Mouse (Mus musculus) MEL (cell line): ENCODE data around the gene Slc35c1. TPM values are rescaled to one million over a fixed set of nuclear protein-coding genes. Genes with fewer than 3 reads are reported as not detected.

ENCODE experiments used
- DNase-seq: peaks from one replicate; pipeline ENCODE4 v3.0.0; 2011; ENCODE audit warnings: low read depth, low spot score
- H3K27ac ChIP-seq: 2 replicates; pipeline ENCODE4 v1.5.1; 2012; ENCODE audit warnings: low read depth, mild to moderate bottlenecking, control low read depth, low read length, moderate library complexity; ENCODE audit not compliant: control insufficient read depth
- H3K27me3 ChIP-seq, 2 experiments: fragments of 150-350 bp in 1 of 2; sonication (generic) in 1 of 2; 2 replicates each; pipeline ENCODE4 v1.6.1; 2012; ENCODE audit warnings: low read length in 2 of 2, mild to moderate bottlenecking in 2 of 2, improper control_type of control experiment in 1 of 2, moderate library complexity in 1 of 2; ENCODE audit not compliant: insufficient read depth in 2 of 2, control insufficient read depth in 1 of 2
- H3K36me3 ChIP-seq, 2 experiments: 2 replicates each; pipeline ENCODE4 v1.6.1; 2012 to 2014; ENCODE audit warnings: low read length in 2 of 2, improper control_type of control experiment in 1 of 2, inconsistent platforms in 1 of 2, mild to moderate bottlenecking in 1 of 2; ENCODE audit not compliant: insufficient read depth in 2 of 2, control insufficient read depth in 1 of 2
- H3K4me1 ChIP-seq, 2 experiments: fragments of 150-350 bp in 1 of 2; sonication (generic) in 1 of 2; 2 replicates each; pipeline ENCODE4 v1.6.1; 2012; ENCODE audit warnings: low read length in 2 of 2, improper control_type of control experiment in 1 of 2, mild to moderate bottlenecking in 1 of 2; ENCODE audit not compliant: insufficient read depth in 2 of 2, control insufficient read depth in 1 of 2
- H3K4me3 ChIP-seq, 2 experiments: fragments of 150-350 bp in 1 of 2; sonication (generic) in 1 of 2; 2 replicates each; pipeline ENCODE4 v1.5.1; 2012; ENCODE audit warnings: low read depth in 2 of 2, low read length in 2 of 2, mild to moderate bottlenecking in 2 of 2, moderate library complexity in 2 of 2, control low read depth in 1 of 2, improper control_type of control experiment in 1 of 2; ENCODE audit not compliant: control insufficient read depth in 1 of 2, insufficient read depth in 1 of 2
- H3K79me2 ChIP-seq: 2 replicates; pipeline ENCODE4 v1.6.1; 2012; ENCODE audit warnings: mild to moderate bottlenecking, low read length, moderate library complexity; ENCODE audit not compliant: control insufficient read depth, poor library complexity, insufficient read depth
- H3K9ac ChIP-seq: 2 replicates; pipeline ENCODE4 v1.6.1; 2012; ENCODE audit warnings: low read depth, mild to moderate bottlenecking, control low read depth, low read length, moderate library complexity; ENCODE audit not compliant: control insufficient read depth, poor library complexity, severe bottlenecking
- H3K9me3 ChIP-seq: fragments of 150-350 bp; sonication (generic); replicated peaks from 2 replicates; pipeline ENCODE4 v1.6.1; 2012; ENCODE audit warnings: mild to moderate bottlenecking, low read length, improper control_type of control experiment, moderate library complexity; ENCODE audit not compliant: insufficient read depth
- EP300 ChIP-seq, 2 experiments: IDR thresholded peaks; 2 replicates each; pipeline ENCODE4 v1.6.1; 2011; ENCODE audit warnings: improper control_type of control experiment in 2 of 2, low read length in 2 of 2, low read depth in 1 of 2, mild to moderate bottlenecking in 1 of 2
- MYB ChIP-seq: IDR thresholded peaks from 2 replicates; pipeline ENCODE4 v1.6.1; 2011; ENCODE audit warnings: mild to moderate bottlenecking, low read depth, low read length, improper control_type of control experiment
- POLR2AphosphoS5 ChIP-seq: IDR thresholded peaks from 2 replicates; pipeline ENCODE4 v1.6.1; 2012; ENCODE audit warnings: low read depth, borderline replicate concordance, mild to moderate bottlenecking, inconsistent platforms, low read length, moderate library complexity, mixed read lengths
- USF2 ChIP-seq, 2 experiments: IDR thresholded peaks; 2 replicates each; pipeline ENCODE4 v1.6.1; 2011 to 2012; ENCODE audit warnings: improper control_type of control experiment in 2 of 2, low read length in 2 of 2, borderline replicate concordance in 1 of 2, inconsistent platforms in 1 of 2, low read depth in 1 of 2, mild to moderate bottlenecking in 1 of 2; ENCODE audit not compliant: insufficient read depth in 1 of 2
- polyA plus RNA-seq, 2 experiments: library from polyadenylated mRNA; stranded (reverse) in 1 of 2; unstranded in 1 of 2; fragments of >175 nt in 1 of 2; fragments of >200 nt in 1 of 2; gene quantifications; 2 replicates each; pipeline versions ENCODE4 v1.2.1 to v1.2.4; 2012; ENCODE audit warnings: low replicate concordance in 2 of 2, low read depth in 1 of 2; ENCODE audit not compliant: insufficient read length in 2 of 2, insufficient read depth in 1 of 2, missing spikeins in 1 of 2
- total RNA-seq: library from RNA; depleted of rRNA; stranded (reverse); fragments of 300-350 nt; gene quantifications from 2 replicates; pipeline ENCODE4 v1.2.3, GENCODE M21; 2012; rRNA removed

Gene Slc35c1
- total and polyA plus RNA-seq, 3 experiments, result 16.8 to 64.5 TPM; not detected in 1

DNA sequence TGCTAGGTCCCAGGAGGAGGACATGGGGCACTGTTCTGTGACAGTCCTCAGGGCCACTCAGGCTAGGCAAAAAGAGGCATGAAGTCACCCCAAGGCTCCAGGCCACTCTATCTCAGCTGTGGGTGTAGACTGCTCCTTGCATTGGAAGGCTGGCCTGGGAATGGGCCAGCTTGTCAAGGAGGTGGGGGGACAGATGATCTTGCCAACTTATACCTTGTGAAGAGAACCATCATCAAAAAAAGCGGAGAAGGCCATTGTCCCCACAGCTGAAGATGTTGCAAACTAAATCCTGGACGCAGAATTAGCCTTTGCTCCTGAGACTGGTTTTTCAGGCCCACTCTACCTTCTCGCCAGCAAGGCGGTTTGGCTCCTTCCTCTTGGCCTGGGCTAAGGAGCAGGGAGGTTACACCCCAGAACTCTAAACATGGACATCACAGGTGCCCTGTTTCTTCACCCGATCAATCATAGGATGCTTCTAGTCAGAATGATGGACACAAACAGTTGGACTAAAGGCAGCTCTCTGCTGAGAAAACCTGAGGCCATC lies 56.5 kb downstream of the Slc35c1 start:
- no peaks in the 10 kb centered on the region for H3K79me2 ChIP-seq
- TF ChIP-seq USF2 (IDR thresholded peaks at IDR 0.05; ENCODE audit: borderline replicate concordance in 1 of 2, insufficient read depth in 1 of 2, low read depth in 1 of 2, low read length in 2 of 2) (no peak), EP300 (IDR thresholded peaks at IDR 0.05; ENCODE audit: low read depth in 1 of 2, low read length in 2 of 2) (no peak), POLR2AphosphoS5 (no peak), MYB (no peak)
- no peaks in the 10 kb centered on the region for H3K9me3 ChIP-seq
- no peak for DNase-seq
- no peak overlapping the region for H3K4me3 ChIP-seq
- H3K27me3 ChIP-seq, result no peaks in the 10 kb centered on the region
- H3K36me3 ChIP-seq, result peaks cover 0 to 10% of the 10 kb centered on the region in 2 experiments; a peak in 3 of 4 replicates
- no peak overlapping the region for H3K9ac ChIP-seq
- 0 out of 4 replicates have a peak, but pooled peaks cover 0 to 5% of the 10 kb centered on the region in 2 experiments for H3K4me1 ChIP-seq
- H3K27ac ChIP-seq, result no peak overlapping the region

Other genes with a start within 250 kb of the Slc35c1 start
- gene Pex16, start 85.9 kb downstream of the Slc35c1 start, total RNA-seq, result 40.9 and 41.9 TPM in 2 replicates
- 10 to 100 TPM in 1 of 2 experiments, not detected in 1; 52.5 TPM for gene Pex16, start 85.9 kb downstream of the Slc35c1 start, polyA plus RNA-seq
- gene Large2, start 85.7 kb downstream of the Slc35c1 start, total RNA-seq, result not detected in 2 replicates
- gene Large2, start 85.7 kb downstream of the Slc35c1 start, polyA plus RNA-seq, result under 1 TPM in 1 of 2 experiments, not detected in 1; 0.03 TPM
- gene 1700029I15Rik, start 78.0 kb downstream of the Slc35c1 start, total RNA-seq, result 0.65 and 0.98 TPM in 2 replicates
- 1 to 10 TPM in 1 of 2 experiments, not detected in 1; 3.2 TPM for gene 1700029I15Rik, start 78.0 kb downstream of the Slc35c1 start, polyA plus RNA-seq
- gene Mapk8ip1, start 59.3 kb downstream of the Slc35c1 start, total RNA-seq, result 1.5 and 2.5 TPM in 2 replicates
- gene Mapk8ip1, start 59.3 kb downstream of the Slc35c1 start, polyA plus RNA-seq, result 1 to 10 TPM in 1 of 2 experiments, not detected in 1; 3.8 TPM
- 13.3 and 16.4 TPM in 2 replicates for gene Cry2, start 26.5 kb downstream of the Slc35c1 start, total RNA-seq
- 10 to 100 TPM in 1 of 2 experiments, not detected in 1; 36.2 TPM for gene Cry2, start 26.5 kb downstream of the Slc35c1 start, polyA plus RNA-seq
- gene Chst1, start 139.2 kb upstream of the Slc35c1 start, total RNA-seq, result 0.35 and 0.56 TPM in 2 replicates
- gene Chst1, start 139.2 kb upstream of the Slc35c1 start, polyA plus RNA-seq, result under 1 TPM in 1 of 2 experiments, not detected in 1; 0.14 TPM